Mouse (Mus musculus) heart, postnatal 36 days (tissue): ENCODE measurements around the gene Sytl2. TPM values are rescaled to one million over a fixed set of nuclear protein-coding genes. Genes with fewer than 3 reads are reported as not detected.
A peak's percentile ranks its signal among the peaks of the same experiment; 100 is the strongest.

Experiments
- DNase-seq, 2 experiments: peaks; one replicate each; pipeline ENCODE4 v3.0.0; 2021 to 2022
- intact Hi-C: fragments of 180-260 bp; cut with DNase I; formaldehyde crosslinking; loops from one replicate; pipeline ENCODE4 v1.15.1; 2025
- total RNA-seq, 2 experiments: library from RNA; stranded (reverse); gene quantifications; 2 replicates each; pipeline ENCODE4 v1.2.3; 2021

Sytl2 gene
- total RNA-seq, 2 experiments from 2014 or later: 2.6 to 2.7 TPM

- no peak for DNase-seq
- intact Hi-C loops: no loop called here
These were observed 4.0 kb downstream of the Sytl2 start for GRCm38 (mm10) chr7:90306079-90306478.

GRCm38 (mm10) chr7:90306968-90307367 lies 4.9 kb downstream of the Sytl2 start:
- DNase-seq: no peak
- intact Hi-C loops: no loop called here

DNA sequence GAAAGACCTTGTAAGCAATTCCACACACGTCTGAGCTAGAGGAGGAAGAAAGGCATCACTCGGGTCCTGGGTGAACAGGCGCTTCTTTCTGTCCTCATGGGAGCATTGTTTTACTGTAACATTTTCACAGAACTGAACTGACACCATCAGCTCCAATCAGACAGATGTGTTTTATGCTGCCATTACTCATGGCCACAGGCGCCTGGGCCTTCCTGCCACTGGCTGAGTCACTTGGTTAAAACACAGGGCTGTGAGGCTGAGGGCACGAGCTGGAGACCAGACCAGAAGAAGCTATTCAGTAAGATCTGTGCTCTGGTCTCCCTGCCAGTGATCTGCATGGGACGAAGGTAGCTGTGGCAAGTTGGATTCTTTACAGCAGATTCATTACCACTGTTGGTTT lies 6.0 kb downstream of the Sytl2 start:
- intact Hi-C loops: no loop called here

GRCm38 (mm10) chr7:90312151-90312883 lies 10.3 kb downstream of the Sytl2 start:
- peak in 1 of 2 experiments; percentile 5 for DNase-seq
- intact Hi-C loops: no loop called here

More for the DNA sequence above, 6.0 kb downstream of the Sytl2 start:
- DNase-seq: no peak

DNA sequence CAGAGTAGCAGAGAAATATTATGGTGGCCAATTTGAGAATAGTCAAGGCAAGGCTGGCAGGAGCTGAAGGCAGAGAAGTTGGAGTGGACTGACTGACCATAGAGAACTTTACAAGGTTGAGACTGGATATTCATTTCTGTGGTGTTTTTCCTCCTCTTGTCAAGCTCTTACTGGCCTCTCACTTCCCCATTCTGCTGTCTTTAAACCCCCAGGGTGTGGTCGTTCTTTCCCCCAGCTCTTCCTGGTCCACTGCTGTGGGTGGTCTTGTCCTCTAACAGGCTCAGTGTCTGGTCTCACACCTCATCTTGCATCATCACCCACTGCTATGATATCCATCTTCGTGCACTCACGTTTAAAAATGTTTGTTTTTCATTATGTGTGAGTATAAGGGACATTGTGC lies 11.4 kb downstream of the Sytl2 start:
- DNase-seq: no peak
- intact Hi-C loops: no loop called here

DNA sequence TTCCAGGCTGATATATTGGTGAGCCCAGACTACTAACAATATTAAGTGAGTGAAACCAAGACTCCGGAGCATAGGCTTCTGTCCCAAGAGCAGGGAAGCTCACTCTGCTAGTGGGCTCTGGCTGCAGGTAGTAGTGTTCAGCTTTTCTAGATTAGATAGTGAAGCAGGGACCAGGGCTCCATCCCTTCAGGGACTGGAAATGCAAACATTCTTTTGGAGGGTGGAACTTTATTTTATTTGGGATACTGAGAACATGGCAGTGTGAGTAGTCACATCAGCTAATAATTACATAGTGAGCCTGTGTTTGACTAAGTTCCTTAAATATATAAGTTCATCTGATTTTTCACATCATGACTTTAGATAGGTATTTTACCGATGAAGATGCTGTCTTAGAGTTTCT lies 14.8 kb downstream of the Sytl2 start:
- no peak for DNase-seq
- intact Hi-C loops: no loop called here

GRCm38 (mm10) chr7:90319446-90319845 lies 17.4 kb downstream of the Sytl2 start:
- intact Hi-C loops: no loop called here
- no peak for DNase-seq

GRCm38 (mm10) chr7:90320124-90320523 lies 18.1 kb downstream of the Sytl2 start:
- intact Hi-C loops: no loop called here
- DNase-seq: no peak

GRCm38 (mm10) chr7:90325166-90325565 lies 23.1 kb downstream of the Sytl2 start:
- intact Hi-C loops: no loop called here
- DNase-seq: no peak

- DNase-seq: no peak
- intact Hi-C loops: no loop called here
These were observed 28.1 kb downstream of the Sytl2 start for GRCm38 (mm10) chr7:90330200-90330599.

- intact Hi-C loops: no loop called here
- DNase-seq: no peak
These were observed 30.5 kb downstream of the Sytl2 start for GRCm38 (mm10) chr7:90332483-90333065.

DNA sequence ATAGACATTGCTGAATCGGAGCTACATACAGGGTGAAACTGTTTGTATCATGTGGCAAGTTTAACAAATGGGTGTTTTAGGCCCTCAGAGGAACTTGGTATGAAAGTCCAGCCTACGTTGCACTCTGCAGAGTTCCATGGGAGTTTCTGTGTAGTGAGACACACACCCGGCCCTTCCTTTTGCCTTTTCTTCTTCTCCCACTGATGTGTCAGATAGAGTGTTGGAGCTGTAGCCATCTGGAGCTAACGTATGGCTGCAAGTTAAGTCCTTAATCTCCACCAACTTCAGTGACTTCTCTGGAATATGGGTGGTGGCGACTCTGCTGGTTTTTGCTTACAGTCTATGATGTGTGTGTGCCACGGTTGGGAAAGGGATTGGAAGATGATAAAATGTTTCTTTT lies 32.3 kb downstream of the Sytl2 start:
- no peak for DNase-seq
- intact Hi-C loops: no loop called here

DNA sequence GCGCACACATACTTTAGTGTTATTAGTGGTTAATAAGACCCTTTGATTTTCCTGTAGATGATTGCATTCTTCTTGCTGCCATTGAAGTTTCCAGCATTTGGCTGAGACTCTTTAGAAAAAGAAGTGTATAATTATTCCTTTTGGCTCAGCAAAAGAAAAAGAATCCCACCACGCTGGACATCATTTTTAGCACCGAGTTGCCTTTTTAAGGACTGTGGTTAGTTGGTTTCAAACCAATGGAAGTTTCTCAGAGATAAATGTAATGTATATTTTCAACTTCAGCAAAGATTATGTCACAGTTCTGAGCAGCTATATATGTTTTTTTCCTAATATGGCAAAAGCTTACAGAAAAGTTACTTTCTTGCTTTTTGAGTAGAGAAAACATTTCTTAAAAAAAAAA lies 32.8 kb downstream of the Sytl2 start:
- DNase-seq: no peak
- intact Hi-C loops: no loop called here

- intact Hi-C loops: no loop called here
- no peak for DNase-seq
These were observed 33.7 kb downstream of the Sytl2 start for GRCm38 (mm10) chr7:90335755-90336194.

DNA sequence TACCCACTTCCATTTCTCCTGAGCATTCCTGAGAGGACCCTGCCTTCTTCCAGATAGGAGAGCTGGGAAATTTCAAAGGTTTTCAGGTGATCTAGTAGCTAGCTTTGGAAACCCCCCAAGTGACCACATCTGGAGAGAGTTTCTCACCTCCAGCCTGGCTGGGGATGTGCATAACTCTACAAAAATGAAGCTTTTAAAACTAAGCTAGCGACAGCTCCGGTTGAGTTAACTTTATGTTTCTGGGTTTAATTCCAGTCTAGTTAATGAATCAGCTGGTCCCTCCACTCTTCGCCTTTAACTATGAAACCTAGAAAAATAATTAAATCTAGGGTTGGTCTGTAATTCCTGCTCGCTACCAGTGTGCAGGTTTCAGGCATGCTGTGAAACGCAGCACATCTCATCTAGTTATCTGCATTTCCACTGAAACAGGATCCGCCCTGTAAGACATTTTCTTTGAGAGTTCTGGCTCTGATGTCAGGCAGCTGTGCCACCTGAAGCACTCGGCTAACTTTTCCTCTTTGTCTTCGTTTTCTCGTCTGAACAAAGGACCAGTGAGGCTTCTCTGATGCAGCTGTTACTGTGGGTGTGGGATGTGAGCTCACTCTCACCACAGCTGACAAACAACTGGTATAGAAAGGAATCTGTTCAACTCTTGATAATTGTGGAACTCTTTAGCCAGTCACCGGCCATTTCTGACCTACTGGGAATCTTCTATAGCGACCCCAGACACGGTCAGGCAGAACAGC lies 39.3 kb downstream of the Sytl2 start:
- no peak for DNase-seq
- intact Hi-C loops: no loop called here

- DNase-seq: no peak
- intact Hi-C loops: no loop called here
These were observed 42.9 kb downstream of the Sytl2 start for GRCm38 (mm10) chr7:90344903-90345302.

DNA sequence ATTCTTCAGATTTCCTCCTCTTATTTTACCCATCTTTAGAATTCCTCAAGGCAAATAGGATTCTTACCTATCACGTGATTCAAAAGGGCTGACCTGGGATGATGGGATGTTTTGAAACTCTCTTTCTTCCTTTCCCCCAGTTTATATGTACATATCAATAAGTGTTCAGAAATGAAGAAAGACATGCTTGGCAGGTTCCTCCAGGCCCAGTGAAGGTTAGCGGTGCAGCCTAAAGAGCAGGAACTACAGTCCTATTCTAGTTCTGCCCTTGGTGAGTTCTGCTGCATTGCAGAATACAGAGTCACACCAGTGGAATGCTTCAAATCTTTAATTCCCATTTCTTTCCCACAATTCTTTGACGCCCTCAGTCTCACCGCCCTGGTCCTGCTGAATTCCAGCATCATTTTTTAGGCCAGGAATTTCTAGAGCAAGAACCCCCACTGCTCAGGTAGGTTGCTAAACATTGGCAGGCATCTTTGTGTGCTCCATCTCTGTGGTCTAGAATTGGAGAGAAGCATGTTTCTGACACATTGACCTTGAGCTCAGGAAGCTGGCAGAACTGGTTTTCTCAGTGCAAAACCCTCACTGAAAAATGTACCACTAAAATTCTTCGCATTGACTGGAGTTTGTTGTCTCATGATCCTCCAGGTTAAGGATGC lies 45.9 kb downstream of the Sytl2 start:
- intact Hi-C loops: no loop called here

DNA sequence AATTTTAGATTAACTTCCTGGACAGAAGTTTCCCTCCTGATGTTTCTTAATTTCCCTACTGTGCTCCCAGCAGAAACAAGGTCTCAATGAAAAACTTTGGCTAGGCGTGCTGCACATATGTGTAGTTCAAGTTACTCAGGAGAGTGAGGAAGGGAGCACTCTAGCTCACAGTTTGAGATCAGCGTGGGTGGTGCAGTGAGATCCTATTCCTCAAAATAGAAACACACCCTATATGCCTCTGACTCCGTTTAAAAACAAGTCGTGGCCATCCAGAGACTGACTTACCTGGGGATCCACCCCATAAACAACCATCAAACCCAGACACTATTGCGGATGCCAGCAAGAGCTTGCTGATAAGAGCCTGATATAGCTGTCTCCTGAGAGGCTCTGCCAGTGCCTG lies 47.0 kb downstream of the Sytl2 start:
- intact Hi-C loops: no loop called here
- DNase-seq: no peak

More for the DNA sequence above, 45.9 kb downstream of the Sytl2 start:
- no peak for DNase-seq

GRCm38 (mm10) chr7:90352183-90352582 lies 50.1 kb downstream of the Sytl2 start:
- intact Hi-C loops: no loop called here
- DNase-seq: no peak

DNA sequence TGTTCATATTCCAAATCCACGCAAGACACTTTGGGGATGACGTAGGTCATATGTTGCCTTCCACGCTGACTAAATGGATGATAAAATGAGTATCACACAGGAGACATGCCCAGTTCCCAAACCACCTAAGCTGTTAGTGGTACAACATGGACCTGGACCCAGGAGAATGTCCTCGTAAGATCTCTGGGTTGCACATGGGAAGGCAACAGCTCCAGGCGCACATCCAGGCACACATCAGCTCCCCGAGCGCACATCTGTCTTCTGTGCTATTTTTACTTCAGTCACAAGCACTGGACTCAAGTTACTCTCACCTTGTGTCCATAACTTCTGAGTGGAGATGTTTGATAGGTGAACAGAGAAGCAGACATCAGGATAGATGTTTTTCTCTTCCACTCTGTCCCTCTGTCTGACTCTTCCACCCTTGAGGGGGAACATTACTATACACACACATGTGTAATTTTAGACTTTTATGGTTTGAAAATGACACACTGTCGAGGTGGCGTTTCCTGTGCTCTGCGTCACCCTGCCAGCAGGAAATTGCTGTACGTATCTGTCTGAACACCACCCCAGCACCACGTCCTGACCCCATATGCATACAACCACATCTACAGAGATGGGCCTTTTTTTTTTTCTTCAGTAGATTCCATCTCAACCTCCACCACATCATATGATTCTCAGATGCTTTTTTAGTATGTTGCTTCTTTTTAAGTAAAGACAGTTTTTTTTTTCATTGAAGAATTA lies 51.6 kb downstream of the Sytl2 start:
- intact Hi-C loops: no loop called here
- no peak for DNase-seq

DNA sequence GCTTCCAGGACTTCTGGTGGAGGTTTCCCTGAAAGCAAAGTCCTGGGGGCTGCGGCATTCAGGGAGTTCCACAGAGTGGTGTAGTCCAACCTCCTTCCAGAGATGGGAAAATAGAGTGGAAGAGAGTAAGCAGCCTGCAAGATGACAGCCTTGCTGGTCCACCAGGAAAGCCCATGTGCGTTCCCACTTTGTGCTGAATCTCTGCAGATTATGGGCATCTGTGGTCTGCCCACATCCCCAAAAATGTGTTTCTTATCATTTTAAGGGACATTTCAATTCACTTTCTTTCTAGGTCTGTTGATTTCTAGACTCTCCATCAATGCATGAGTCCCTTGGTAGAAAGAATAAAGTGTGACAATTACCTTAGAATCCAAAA lies 52.2 kb downstream of the Sytl2 start:
- no peak for DNase-seq
- intact Hi-C loops: no loop called here
